Comparison of ENCODE assay signal across 21 mouse cellular contexts in the genomic region with DNA sequence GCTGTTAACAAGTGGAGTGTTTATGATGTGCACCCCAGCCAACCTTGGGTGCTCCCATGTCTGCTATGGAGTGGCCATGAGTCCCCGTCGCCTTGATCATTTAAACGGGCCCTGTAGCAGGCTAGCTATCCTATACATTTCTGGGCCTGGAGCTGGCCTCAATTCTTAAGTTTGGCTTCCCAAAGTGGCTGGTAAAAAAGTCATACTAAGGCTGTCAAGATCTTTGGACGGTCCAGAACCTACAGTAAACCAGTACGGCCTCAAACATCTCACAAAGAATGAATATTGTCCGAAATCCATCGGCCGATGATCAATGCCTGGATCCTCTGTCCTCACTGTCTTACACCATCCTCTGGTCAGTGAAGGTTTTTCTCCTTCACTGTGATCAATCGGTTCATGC. TPM values are rescaled to one million over a fixed set of nuclear protein-coding genes. Genes with fewer than 3 reads are reported as not detected.
DNase-seq lines count a peak whose midpoint lies in the region; ATAC-seq and TF ChIP-seq lines count a peak whose summit lies in the region.
"Had no signal": no experiment of that assay in that cellular context is flagged by ENCODE, and none has a peak within 500 bp of the region (broad histone marks: within the 10 kb centered on the region; RNA-seq: fewer than 3 reads in every experiment).

No protein-coding gene starts in this region.

- peaks cover 23% of the 10 kb centered on the region for H3K4me1 ChIP-seq in kidney, adult 2 months (ENCODE audit: control insufficient read depth, insufficient read depth, low read length)
- peaks cover 17% of the 10 kb centered on the region for H3K4me1 ChIP-seq in intestine, embryonic 15.5 days (replicated peaks)
- H3K4me1 ChIP-seq in limb, embryonic 15.5 days: peaks cover 27% of the 10 kb centered on the region
- H3K4me1 ChIP-seq: stomach, embryonic 15.5 days had no signal

- H3K27me3 ChIP-seq in kidney, adult 2 months (replicated peaks; ENCODE audit: control insufficient read depth, insufficient read depth, low read length): no peaks in the 10 kb centered on the region
- peaks cover 87% of the 10 kb centered on the region for H3K27me3 ChIP-seq in intestine, embryonic 15.5 days (replicated peaks)
- peaks cover 3% of the 10 kb centered on the region; the same call in 1 of the 2 replicates for H3K27me3 ChIP-seq in limb, embryonic 15.5 days

- H3K27ac ChIP-seq in kidney, adult 2 months (ENCODE audit: insufficient read depth, low read depth, low read length): peak overlapping the region; percentile 25
- no peak overlapping the region; the same call in 1 of the 2 replicates for H3K27ac ChIP-seq in intestine, embryonic 15.5 days
- H3K27ac ChIP-seq in limb, embryonic 15.5 days: peak overlapping the region; percentile 96
- H3K27ac ChIP-seq: embryonic facial prominence, embryonic 15.5 days; forebrain, embryonic 10.5 days; heart, embryonic 13.5 days; hindbrain, postnatal 0 days; stomach, embryonic 15.5 days had no signal

- no peaks in the 10 kb centered on the region for H3K36me3 ChIP-seq in kidney, adult 2 months (ENCODE audit: control insufficient read depth, insufficient read depth, low read length)
- no peaks in the 10 kb centered on the region for H3K36me3 ChIP-seq in intestine, embryonic 15.5 days
- no peaks in the 10 kb centered on the region for H3K36me3 ChIP-seq in limb, embryonic 15.5 days
- H3K36me3 ChIP-seq: embryonic facial prominence, embryonic 15.5 days; forebrain, embryonic 10.5 days; G1E; heart, embryonic 13.5 days; stomach, embryonic 15.5 days had no signal

- 53% methylated on average over 9 of the region's 9 CpGs for WGBS in kidney, adult 2 months
- 29% methylated on average over 9 of the region's 9 CpGs for WGBS in intestine, embryonic 15.5 days
- 23% methylated on average over 9 of the region's 9 CpGs for WGBS in limb, embryonic 15.5 days

- no peaks in the 10 kb centered on the region for H3K9me3 ChIP-seq in intestine, embryonic 15.5 days
- H3K9me3 ChIP-seq in limb, embryonic 15.5 days: no peaks in the 10 kb centered on the region
- H3K9me3 ChIP-seq: embryonic facial prominence, embryonic 15.5 days; forebrain, embryonic 10.5 days; heart, embryonic 13.5 days; stomach, embryonic 15.5 days had no signal

- H3K4me3 ChIP-seq in kidney, adult 2 months (ENCODE audit: insufficient read depth, low read depth, low read length): peak overlapping the region; percentile 71
- peak overlapping the region; percentile 38; the same call in 1 of the 2 replicates for H3K4me3 ChIP-seq in intestine, embryonic 15.5 days (replicated peaks)
- H3K4me3 ChIP-seq in limb, embryonic 15.5 days: peak overlapping the region; percentile 59
- H3K4me3 ChIP-seq: forebrain, embryonic 10.5 days; heart, embryonic 13.5 days; stomach, embryonic 15.5 days had no signal

- no peak for DNase-seq in kidney, adult 2 months
- no peak for DNase-seq in kidney, adult 8-10 months
- peak; percentile 12 for DNase-seq in ZHBTc4 (ENCODE audit: low read depth, low spot score)
- DNase-seq in ovary, postnatal 36 days (ENCODE audit: low spot score): no peak
- no peak for DNase-seq in adrenal gland, postnatal 10 days
- DNase-seq: cerebellum, adult 9-10 months; liver; lung, adult 18-20 months; right cerebral cortex, adult 18-20 months; thymus, postnatal 14 days had no signal

- no peak overlapping the region for H3K9ac ChIP-seq in intestine, embryonic 15.5 days
- peak overlapping the region; percentile 85; the same call in 1 of the 2 replicates for H3K9ac ChIP-seq in limb, embryonic 15.5 days
- H3K9ac ChIP-seq: embryonic facial prominence, embryonic 15.5 days; heart, embryonic 13.5 days; stomach, embryonic 15.5 days had no signal

- H3K4me2 ChIP-seq in intestine, embryonic 15.5 days (replicated peaks): peak overlapping the region; percentile 48
- H3K4me2 ChIP-seq in limb, embryonic 15.5 days: peak overlapping the region; percentile 67
- H3K4me2 ChIP-seq: embryonic facial prominence, embryonic 15.5 days; heart, embryonic 13.5 days; stomach, embryonic 15.5 days had no signal

- TF ChIP-seq CTCF in kidney, adult 2 months (conservative IDR thresholded peaks at IDR 0.05; ENCODE audit: insufficient read depth, insufficient read length, low read depth, low read length): no peak

- TF ChIP-seq POLR2A in kidney, adult 2 months (IDR thresholded peaks at IDR 0.05; ENCODE audit: low read depth, low read length): no peak

- no peak for ATAC-seq in intestine, embryonic 15.5 days
- ATAC-seq in limb, embryonic 15.5 days (ENCODE audit: insufficient number of reproducible peaks, low FRiP score, low TSS enrichment, low read depth): no peak
- ATAC-seq: hindbrain, postnatal 0 days had no signal

RNA-seq across cellular contexts. Expression of gene Hoxa9, which starts 4.4 kb away (rescaled TPM):
- polyA plus RNA-seq in kidney, adult 2 months (2012; rRNA removed): 36.0 and 63.1 TPM in 2 replicates
- polyA plus RNA-seq in intestine, embryonic 15.5 days (2015; fragmentation: Nextera tagmentation; extraction: Ambion mirVana): 5.3 and 6.3 TPM in 2 replicates
- polyA plus RNA-seq in limb, embryonic 15.5 days (2015; fragmentation: Nextera tagmentation; extraction: Ambion mirVana): 30.8 and 34.0 TPM in 2 replicates
- 1 to 10 TPM; 3.0 to 4.4 TPM for total RNA-seq in adrenal gland, postnatal 10 days (2021)
- total RNA-seq: layer of hippocampus, adult 18-20 months had no signal
- polyA plus RNA-seq: forebrain, embryonic 10.5 days; G1E; hindbrain, postnatal 0 days had no signal

RNA-seq across cellular contexts. Expression of gene Hoxa10, which starts 5.4 kb away (rescaled TPM):
- polyA plus RNA-seq in kidney, adult 2 months (2012; rRNA removed): 34.0 and 34.4 TPM in 2 replicates
- polyA plus RNA-seq in intestine, embryonic 15.5 days (2015; fragmentation: Nextera tagmentation; extraction: Ambion mirVana): 11.4 and 20.2 TPM in 2 replicates
- polyA plus RNA-seq in limb, embryonic 15.5 days (2015; fragmentation: Nextera tagmentation; extraction: Ambion mirVana): 86.8 and 108 TPM in 2 replicates
- total RNA-seq in adrenal gland, postnatal 10 days (2021): 1 to 10 TPM in 1 of 2 experiments, under 1 TPM in 1; 0.42 to 1.5 TPM
- total RNA-seq: hindbrain, postnatal 0 days; layer of hippocampus, adult 18-20 months had no signal
- polyA plus RNA-seq: embryonic facial prominence, embryonic 15.5 days; forebrain, embryonic 10.5 days; G1E; heart, embryonic 13.5 days; hindbrain, postnatal 0 days; spleen, adult 2 months had no signal

RNA-seq across cellular contexts. Expression of gene Hoxa11, which starts 10.3 kb away (rescaled TPM):
- polyA plus RNA-seq in kidney, adult 2 months (2012; rRNA removed): 3.7 TPM in 2 replicates
- polyA plus RNA-seq in intestine, embryonic 15.5 days (2015; fragmentation: Nextera tagmentation; extraction: Ambion mirVana): 2.0 and 3.3 TPM in 2 replicates
- polyA plus RNA-seq in limb, embryonic 15.5 days (2015; fragmentation: Nextera tagmentation; extraction: Ambion mirVana): 23.3 and 33.4 TPM in 2 replicates
- total RNA-seq in adrenal gland, postnatal 10 days (2021): not detected
- total RNA-seq: G1E; hematopoietic stem cell, adult 5-6 weeks; hindbrain, postnatal 0 days; layer of hippocampus, adult 18-20 months had no signal
- polyA plus RNA-seq: embryonic facial prominence, embryonic 15.5 days; forebrain, embryonic 10.5 days; G1E; heart, embryonic 13.5 days; hindbrain, postnatal 0 days; spleen, adult 2 months had no signal

RNA-seq across cellular contexts. Expression of gene Hoxa7, which starts 13.6 kb away (rescaled TPM):
- polyA plus RNA-seq in kidney, adult 2 months (2012; rRNA removed): 44.1 and 45.9 TPM in 2 replicates
- 7.5 and 9.4 TPM in 2 replicates for polyA plus RNA-seq in intestine, embryonic 15.5 days (2015; fragmentation: Nextera tagmentation; extraction: Ambion mirVana)
- polyA plus RNA-seq in limb, embryonic 15.5 days (2015; fragmentation: Nextera tagmentation; extraction: Ambion mirVana): 12.0 and 12.9 TPM in 2 replicates
- total RNA-seq in adrenal gland, postnatal 10 days (2021): 10 to 100 TPM; 21.5 to 26.6 TPM
- polyA plus RNA-seq: embryonic facial prominence, embryonic 15.5 days; forebrain, embryonic 10.5 days had no signal

RNA-seq across cellular contexts. Expression of gene Gm28308, which starts 22.1 kb away (rescaled TPM):
- polyA plus RNA-seq in kidney, adult 2 months (2012; rRNA removed): 0.78 and 2.9 TPM in 2 replicates
- polyA plus RNA-seq in intestine, embryonic 15.5 days (2015; fragmentation: Nextera tagmentation; extraction: Ambion mirVana): not detected in 2 replicates
- polyA plus RNA-seq in limb, embryonic 15.5 days (2015; fragmentation: Nextera tagmentation; extraction: Ambion mirVana): 0.70 TPM in 1 of 2 replicates, not detected in the other
- total RNA-seq in adrenal gland, postnatal 10 days (2021): 1 to 10 TPM in 1 of 2 experiments, under 1 TPM in 1; 0.91 to 1.5 TPM
- total RNA-seq: G1E; hematopoietic stem cell, adult 5-6 weeks; layer of hippocampus, adult 18-20 months had no signal
- polyA plus RNA-seq: embryonic facial prominence, embryonic 15.5 days; forebrain, embryonic 10.5 days; G1E; heart, embryonic 13.5 days; hindbrain, postnatal 0 days; spleen, adult 2 months; stomach, embryonic 15.5 days had no signal
